Mouse (Mus musculus) kidney, embryonic 14.5 days (tissue): Measurements from ENCODE around the gene 5730522E02Rik. TPM values are rescaled to one million over a fixed set of nuclear protein-coding genes. Genes with fewer than 3 reads are reported as not detected.

Source experiments
- ATAC-seq: fragments of 200-750 bp; cut with Nextera tagmentation; 2 replicates; pipeline ENCODE4 v1.8.0; 2017; ENCODE audit warnings: moderate number of reproducible peaks, mild to moderate bottlenecking, moderate TSS enrichment, moderate library complexity; ENCODE audit not compliant: low FRiP score, low TSS enrichment
- H3K27ac ChIP-seq: fragments of 300-500 bp; sonication (generic); 2 replicates; pipeline ENCODE4 v1.5.1; 2014; ENCODE audit warnings: low read depth, mild to moderate bottlenecking, low read length, moderate library complexity, mixed read lengths
- H3K27me3 ChIP-seq: fragments of 300-500 bp; sonication (generic); 2 replicates; pipeline ENCODE4 v1.6.1; 2014; ENCODE audit warnings: mild to moderate bottlenecking, low read length; ENCODE audit not compliant: control insufficient read depth, insufficient read depth
- H3K36me3 ChIP-seq: fragments of 300-500 bp; sonication (generic); 2 replicates; pipeline ENCODE4 v1.6.1; 2014; ENCODE audit warnings: low read length, mixed read lengths; ENCODE audit not compliant: control insufficient read depth, insufficient read depth
- H3K4me1 ChIP-seq: fragments of 300-500 bp; sonication (generic); 2 replicates; pipeline ENCODE4 v1.6.1; 2014; ENCODE audit warnings: low read length, mixed read lengths; ENCODE audit not compliant: control insufficient read depth, insufficient read depth
- H3K4me2 ChIP-seq: fragments of 300-500 bp; sonication (generic); replicated peaks from 2 replicates; pipeline ENCODE4 v1.6.1; 2014; ENCODE audit warnings: low read depth, mild to moderate bottlenecking, low read length
- H3K4me3 ChIP-seq: fragments of 300-500 bp; sonication (generic); 2 replicates; pipeline ENCODE4 v1.5.1; 2014; ENCODE audit warnings: mild to moderate bottlenecking, low read length
- H3K9ac ChIP-seq: fragments of 300-500 bp; sonication (generic); 2 replicates; pipeline ENCODE4 v1.6.1; 2014; ENCODE audit warnings: low read depth, mild to moderate bottlenecking, low read length, moderate library complexity
- H3K9me3 ChIP-seq: fragments of 300-500 bp; sonication (generic); 2 replicates; pipeline ENCODE4 v1.6.1; 2016; ENCODE audit warnings: low read length; ENCODE audit not compliant: control insufficient read depth
- WGBS: fragments of 180-500 bp; shearing (Covaris S2); extraction: QIAGEN DNeasy Blood & Tissue Kit; methylation state at CpG from one replicate; pipeline ENCODE4 v1.1.7; 2014; 5-methylcytosine and 5-hydroxymethylcytosine counted together
- polyA plus RNA-seq: library from polyadenylated mRNA; unstranded; fragments of >200 nt; fragmentation: Nextera tagmentation; extraction: Ambion mirVana; gene quantifications from 2 replicates; pipeline ENCODE4 v1.2.1, GENCODE M21; 2014

The 5730522E02Rik gene
- polyA plus RNA-seq, 1 experiment from 2014 or later = 3.1 TPM

GRCm38 (mm10) chr11:26076335-26076734 is 134.2 kb downstream of the 5730522E02Rik start:
- Histone ChIP-seq H3K36me3 (no peaks in the 10 kb centered on the region), H3K4me3 (no peak overlapping the region), H3K4me1 (no peaks in the 10 kb centered on the region), H3K27me3 (no peaks in the 10 kb centered on the region), H3K27ac (no peak overlapping the region), H3K4me2 (no peak overlapping the region), H3K9me3 (no peaks in the 10 kb centered on the region), H3K9ac (no peak overlapping the region)
- ATAC-seq = no peak
- WGBS = 53% methylated on average over 2 of the region's 2 CpGs

- no peaks in the 10 kb centered on the region for H3K4me1 ChIP-seq
- H3K4me2 ChIP-seq = no peak overlapping the region
- no peaks in the 10 kb centered on the region for H3K9me3 ChIP-seq
- no peak overlapping the region for H3K27ac ChIP-seq
- no peak overlapping the region for H3K4me3 ChIP-seq
- H3K27me3 ChIP-seq = no peaks in the 10 kb centered on the region
- 72% methylated on average over 6 of the region's 6 CpGs for WGBS
- no peaks in the 10 kb centered on the region for H3K36me3 ChIP-seq
- no peak for ATAC-seq
- H3K9ac ChIP-seq = no peak overlapping the region
Measured at GRCm38 (mm10) chr11:26075536-26075935, 135.0 kb downstream of the 5730522E02Rik start.

GRCm38 (mm10) chr11:26073638-26074294 is 136.8 kb downstream of the 5730522E02Rik start:
- Histone ChIP-seq H3K4me2 (no peak overlapping the region), H3K9me3 (no peaks in the 10 kb centered on the region), H3K27ac (no peak overlapping the region), H3K4me3 (no peak overlapping the region), H3K9ac (no peak overlapping the region), H3K27me3 (no peaks in the 10 kb centered on the region), H3K4me1 (no peaks in the 10 kb centered on the region), H3K36me3 (no peaks in the 10 kb centered on the region)
- 54% methylated on average over 8 of the region's 8 CpGs for WGBS
- peak; percentile 92; the same call in 1 of the 2 replicates for ATAC-seq

GRCm38 (mm10) chr11:26072101-26072500 is 138.5 kb downstream of the 5730522E02Rik start:
- no peak overlapping the region for H3K9ac ChIP-seq
- no peaks in the 10 kb centered on the region for H3K27me3 ChIP-seq
- no peaks in the 10 kb centered on the region for H3K4me1 ChIP-seq
- H3K4me2 ChIP-seq = no peak overlapping the region
- H3K27ac ChIP-seq = no peak overlapping the region
- no peaks in the 10 kb centered on the region for H3K9me3 ChIP-seq
- no peak for ATAC-seq
- no peak overlapping the region for H3K4me3 ChIP-seq
- 67% methylated on average over 4 of the region's 4 CpGs for WGBS
- H3K36me3 ChIP-seq = no peaks in the 10 kb centered on the region

- whole genome bisulfite sequencing = 47% methylated on average over 2 of the region's 2 CpGs
- no peaks in the 10 kb centered on the region for H3K9me3 ChIP-seq
- ATAC-seq = no peak
- no peaks in the 10 kb centered on the region for H3K4me1 ChIP-seq
- no peak overlapping the region for H3K9ac ChIP-seq
- H3K4me2 ChIP-seq = no peak overlapping the region
- no peak overlapping the region for H3K27ac ChIP-seq
- no peaks in the 10 kb centered on the region for H3K36me3 ChIP-seq
- H3K4me3 ChIP-seq = no peak overlapping the region
- H3K27me3 ChIP-seq = no peaks in the 10 kb centered on the region
Measured at GRCm38 (mm10) chr11:26063252-26063651, 147.3 kb downstream of the 5730522E02Rik start.

GRCm38 (mm10) chr11:26061471-26062137 is 149.0 kb downstream of the 5730522E02Rik start:
- Histone ChIP-seq H3K9ac (no peak overlapping the region), H3K4me3 (no peak overlapping the region), H3K36me3 (no peaks in the 10 kb centered on the region), H3K9me3 (no peaks in the 10 kb centered on the region), H3K27ac (no peak overlapping the region), H3K4me2 (no peak overlapping the region), H3K4me1 (no peaks in the 10 kb centered on the region), H3K27me3 (no peaks in the 10 kb centered on the region)
- 77% methylated on average over 8 of the region's 8 CpGs for WGBS
- ATAC-seq = no peak

- no peaks in the 10 kb centered on the region for H3K27me3 ChIP-seq
- H3K4me1 ChIP-seq = 0 out of 2 replicates have a peak, but pooled peaks cover 3% of the 10 kb centered on the region
- no peaks in the 10 kb centered on the region for H3K36me3 ChIP-seq
- H3K4me2 ChIP-seq = no peak overlapping the region
- no peak for ATAC-seq
- no peak overlapping the region for H3K27ac ChIP-seq
- H3K4me3 ChIP-seq = no peak overlapping the region
- H3K9me3 ChIP-seq = no peaks in the 10 kb centered on the region
- 77% methylated on average over 2 of the region's 2 CpGs for WGBS
- no peak overlapping the region for H3K9ac ChIP-seq
Measured at GRCm38 (mm10) chr11:26013527-26013926, 197.0 kb downstream of the 5730522E02Rik start.

GRCm38 (mm10) chr11:26004018-26004417 is 206.5 kb downstream of the 5730522E02Rik start:
- Histone ChIP-seq H3K27ac (no peak overlapping the region), H3K4me1 (no peaks in the 10 kb centered on the region), H3K36me3 (no peaks in the 10 kb centered on the region), H3K4me2 (no peak overlapping the region), H3K9ac (no peak overlapping the region), H3K27me3 (no peaks in the 10 kb centered on the region), H3K4me3 (no peak overlapping the region), H3K9me3 (no peaks in the 10 kb centered on the region)
- WGBS = 40% methylated on average over 4 of the region's 4 CpGs
- peak; percentile 32; the same call in 1 of the 2 replicates for ATAC-seq

- Histone ChIP-seq H3K4me1 (no peaks in the 10 kb centered on the region), H3K27ac (no peak overlapping the region), H3K36me3 (no peaks in the 10 kb centered on the region), H3K9me3 (no peaks in the 10 kb centered on the region), H3K4me3 (no peak overlapping the region), H3K4me2 (no peak overlapping the region), H3K9ac (no peak overlapping the region), H3K27me3 (no peaks in the 10 kb centered on the region)
- ATAC-seq = no peak
- 80% methylated on average over 5 of the region's 5 CpGs for WGBS
Measured at GRCm38 (mm10) chr11:25999738-26000137, 210.8 kb downstream of the 5730522E02Rik start.
